Mouse (Mus musculus) bone marrow macrophage, adult 2 months (primary cell): ENCODE data around the gene Dab1.

Experiments
- CTCF ChIP-seq: IDR thresholded peaks from 2 replicates; pipeline ENCODE4 v1.5.1; 2012; ENCODE audit warnings: low read depth, mild to moderate bottlenecking, low read length, moderate library complexity
- POLR2A ChIP-seq: IDR thresholded peaks from 2 replicates; pipeline ENCODE4 v1.6.1; 2012; ENCODE audit warnings: mild to moderate bottlenecking, low read depth, low read length, borderline replicate concordance

DNA sequence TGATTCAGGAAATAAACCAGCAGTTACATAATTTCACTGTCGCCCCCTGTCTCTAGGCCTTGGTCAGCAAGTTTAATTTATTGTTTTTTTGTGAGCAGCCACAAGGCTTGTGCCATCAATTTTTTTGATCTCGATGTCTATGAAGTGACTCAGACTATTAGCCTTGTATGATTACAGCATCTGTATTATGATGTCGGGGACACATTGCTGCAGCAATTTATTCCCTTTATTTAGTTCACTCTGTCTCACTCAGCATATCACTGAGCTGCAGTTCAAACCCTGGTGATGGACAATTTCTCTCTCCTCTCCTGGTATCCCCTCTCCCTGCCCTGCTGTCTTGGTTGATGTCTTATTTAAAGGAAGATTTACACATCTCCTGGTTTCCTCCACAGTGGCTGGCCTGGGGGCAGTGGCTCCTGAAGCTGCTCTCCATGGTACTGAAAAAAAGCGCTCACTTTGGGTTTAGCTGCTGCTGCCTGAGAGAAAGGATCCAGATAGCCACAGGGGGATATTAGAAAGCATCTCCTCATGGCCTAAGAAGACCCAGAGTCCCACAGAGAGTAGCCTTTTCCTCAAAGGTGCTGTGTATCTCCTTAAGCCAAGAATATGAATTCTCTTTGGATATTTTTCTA is 47.3 kb upstream of the Dab1 start:
- TF ChIP-seq POLR2A, result no peak
- TF ChIP-seq CTCF, result no peak
